Mouse (Mus musculus): Measurements from ENCODE around the gene Nutf2.

GRCm38 (mm10) chr8:105900180-105900940, 40.0 kb downstream of the Nutf2 start, which contains the start of gene Pskh1:
- TF ChIP-seq CTCF (IDR thresholded peaks at IDR 0.05; ENCODE audit: control insufficient read depth, insufficient read depth, low read length): no peak
- peak; percentile 80; the same call in 1 of the 2 replicates for TF ChIP-seq POLR2A (IDR thresholded peaks at IDR 0.05; ENCODE audit: borderline replicate concordance, control insufficient read depth, low read depth, low read length)

All from bone marrow, adult 2 months (tissue).